Mouse (Mus musculus) spleen, adult 2 months (tissue): Measurements from ENCODE around the gene Pakap. TPM values are rescaled to one million over a fixed set of nuclear protein-coding genes. Genes with fewer than 3 reads are reported as not detected.

ENCODE experiments used
- DNase-seq, 2 experiments: peaks; one replicate each; pipeline versions ENCODE4 v3.0.0 to v3.0.0-alpha.2; 2012 to 2021; ENCODE audit warnings: low spot score in 2 of 2, low read depth in 1 of 2
- H3K27ac ChIP-seq: fragments of 200-500 bp; 2 replicates; pipeline ENCODE4 v1.5.1; 2012; ENCODE audit warnings: low read length, inconsistent platforms; ENCODE audit not compliant: insufficient read depth
- H3K27me3 ChIP-seq: fragments of 200-500 bp; 2 replicates; pipeline ENCODE4 v1.6.1; 2012; ENCODE audit warnings: mild to moderate bottlenecking, moderate library complexity, low read length, inconsistent platforms; ENCODE audit not compliant: control insufficient read depth, insufficient read depth
- H3K36me3 ChIP-seq: fragments of 200-500 bp; 2 replicates; pipeline ENCODE4 v1.6.1; 2012; ENCODE audit warnings: mild to moderate bottlenecking, low read length, inconsistent platforms; ENCODE audit not compliant: control insufficient read depth, insufficient read depth
- H3K4me1 ChIP-seq: fragments of 200-500 bp; 2 replicates; pipeline ENCODE4 v1.6.1; 2011; ENCODE audit warnings: inconsistent platforms; ENCODE audit not compliant: control insufficient read depth, insufficient read depth, insufficient read length
- H3K4me3 ChIP-seq: fragments of 200-500 bp; 2 replicates; pipeline ENCODE4 v1.5.1; 2011; ENCODE audit warnings: mild to moderate bottlenecking, inconsistent platforms; ENCODE audit not compliant: insufficient read depth, insufficient read length; ENCODE audit errors: extremely low read depth
- CTCF ChIP-seq: fragments of 200-500 bp; IDR thresholded peaks from 2 replicates; pipeline ENCODE4 v1.5.1; 2011; ENCODE audit warnings: mild to moderate bottlenecking, inconsistent platforms; ENCODE audit not compliant: insufficient read depth, insufficient read length, insufficient replicate concordance; ENCODE audit errors: extremely low read depth
- POLR2A ChIP-seq: fragments of 200-500 bp; IDR thresholded peaks from 2 replicates; pipeline ENCODE4 v1.6.1; 2011; ENCODE audit warnings: low read depth, low read length, inconsistent platforms
- WGBS: fragments of 180-500 bp; shearing (Covaris S2); methylation state at CpG from one replicate; pipeline ENCODE4 v1.1.7; 2018; 5-methylcytosine and 5-hydroxymethylcytosine counted together
- polyA plus RNA-seq: library from polyadenylated mRNA; depleted of rRNA; stranded (reverse); fragments of >200 nt; gene quantifications from 2 replicates; pipeline ENCODE4 v1.2.3, GENCODE M21; 2012

The Pakap gene
- polyA plus RNA-seq, 1 experiment = 0.29 TPM

DNA sequence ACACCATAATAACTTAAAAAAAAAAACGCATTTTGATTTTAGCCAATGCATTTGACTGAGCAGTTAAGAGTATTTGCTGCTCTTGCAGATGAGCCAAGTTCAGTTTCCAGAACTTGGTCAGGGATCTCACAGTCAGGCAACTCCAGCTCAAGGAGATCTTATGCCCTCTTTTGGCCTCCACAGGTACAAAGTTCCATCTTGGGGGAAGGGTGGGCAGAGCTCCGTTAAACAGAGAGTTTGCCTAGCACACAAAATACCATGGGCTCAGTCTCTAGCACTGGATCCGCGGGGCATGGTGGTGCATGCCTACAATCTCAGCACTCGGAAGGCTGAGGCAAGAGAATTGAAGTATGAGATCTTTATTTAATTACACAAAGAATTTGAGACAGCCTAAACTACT is 164.4 kb downstream of the Pakap start:
- Histone ChIP-seq H3K27ac (no peak overlapping the region), H3K4me1 (peaks cover 4% of the 10 kb centered on the region; the same call in 1 of the 2 replicates), H3K27me3 (no peaks in the 10 kb centered on the region), H3K4me3 (no peak overlapping the region), H3K36me3 (no peaks in the 10 kb centered on the region)
- no peak for DNase-seq
- WGBS = 92% methylated on average over 5 of the region's 5 CpGs
- TF ChIP-seq CTCF = no peak
- no peak for TF ChIP-seq POLR2A

GRCm38 (mm10) chr4:57733445-57733844 is 165.5 kb downstream of the Pakap start:
- Histone ChIP-seq H3K4me1 (peaks cover 4% of the 10 kb centered on the region; the same call in 1 of the 2 replicates), H3K27me3 (no peaks in the 10 kb centered on the region), H3K36me3 (no peaks in the 10 kb centered on the region), H3K27ac (no peak overlapping the region), H3K4me3 (no peak overlapping the region)
- no peak for TF ChIP-seq CTCF
- 62% methylated on average over 3 of the region's 3 CpGs for WGBS
- no peak for DNase-seq

GRCm38 (mm10) chr4:57735426-57735825 is 167.4 kb downstream of the Pakap start:
- Histone ChIP-seq H3K27ac (no peak overlapping the region), H3K36me3 (no peaks in the 10 kb centered on the region), H3K4me1 (peaks cover 4% of the 10 kb centered on the region; the same call in 1 of the 2 replicates), H3K27me3 (no peaks in the 10 kb centered on the region), H3K4me3 (no peak overlapping the region)
- DNase-seq = no peak
- WGBS = 84% methylated on average over 5 of the region's 5 CpGs
- TF ChIP-seq POLR2A (no peak), CTCF (no peak)

- Histone ChIP-seq H3K27ac (no peak overlapping the region), H3K27me3 (no peaks in the 10 kb centered on the region), H3K4me3 (no peak overlapping the region), H3K36me3 (no peaks in the 10 kb centered on the region), H3K4me1 (no peaks in the 10 kb centered on the region)
- 86% methylated on average over 8 of the region's 8 CpGs for WGBS
- no peak for TF ChIP-seq CTCF
- TF ChIP-seq POLR2A = no peak
- DNase-seq = no peak
Observed at GRCm38 (mm10) chr4:57738856-57739552, 171.0 kb downstream of the Pakap start.

GRCm38 (mm10) chr4:57743325-57743929 is 175.4 kb downstream of the Pakap start:
- Histone ChIP-seq H3K27me3 (no peaks in the 10 kb centered on the region), H3K27ac (no peak overlapping the region), H3K36me3 (no peaks in the 10 kb centered on the region), H3K4me1 (no peaks in the 10 kb centered on the region), H3K4me3 (no peak overlapping the region)
- 54% methylated on average over 11 of the region's 11 CpGs for WGBS
- no peak for DNase-seq
- no peak for TF ChIP-seq CTCF
- no peak for TF ChIP-seq POLR2A

DNA sequence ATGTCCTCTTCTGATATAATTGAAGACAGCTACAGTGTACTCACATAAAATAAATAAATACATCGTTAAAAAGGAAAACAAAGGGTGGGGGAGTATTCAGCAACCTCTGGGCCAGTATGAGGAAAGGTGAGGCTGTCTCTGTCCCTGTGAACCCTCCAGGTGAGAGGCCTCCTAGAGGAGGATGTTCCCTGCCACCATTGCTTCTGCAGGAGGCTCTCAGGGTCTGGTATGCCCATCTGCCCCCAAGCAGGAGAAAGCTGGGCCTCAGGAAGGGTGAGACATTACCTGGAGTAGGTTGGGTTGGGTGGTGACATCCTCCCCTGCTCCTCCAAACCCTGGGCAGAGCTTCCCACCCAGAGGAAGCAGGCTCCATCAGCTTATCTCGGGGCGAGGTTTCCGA is 182.7 kb downstream of the Pakap start:
- no peak overlapping the region for H3K4me3 ChIP-seq
- H3K27ac ChIP-seq = no peak overlapping the region
- H3K36me3 ChIP-seq = no peaks in the 10 kb centered on the region
- H3K4me1 ChIP-seq = peaks cover 6% of the 10 kb centered on the region; the same call in 1 of the 2 replicates
- TF ChIP-seq POLR2A = no peak
- TF ChIP-seq CTCF = no peak
- DNase-seq = no peak
- H3K27me3 ChIP-seq = no peaks in the 10 kb centered on the region
- WGBS = 53% methylated on average over 4 of the region's 4 CpGs

- WGBS = 61% methylated on average over 4 of the region's 4 CpGs
- peaks cover 6% of the 10 kb centered on the region; the same call in 1 of the 2 replicates for H3K4me1 ChIP-seq
- no peak overlapping the region for H3K4me3 ChIP-seq
- no peak for DNase-seq
- H3K36me3 ChIP-seq = no peaks in the 10 kb centered on the region
- no peak overlapping the region for H3K27ac ChIP-seq
- TF ChIP-seq CTCF = no peak
- TF ChIP-seq POLR2A = no peak
- no peaks in the 10 kb centered on the region for H3K27me3 ChIP-seq
Observed at GRCm38 (mm10) chr4:57751054-57751453, 183.1 kb downstream of the Pakap start.
